Mouse (Mus musculus): ENCODE measurements around the gene Pfn3. TPM values are rescaled to one million over a fixed set of nuclear protein-coding genes. Genes with fewer than 3 reads are reported as not detected.
A peak's percentile ranks its signal among the peaks of the same experiment; 100 is the strongest.

The Pfn3 gene
- polyA plus RNA-seq, 1 experiment from 2014 or later: 1.5 TPM

DNA sequence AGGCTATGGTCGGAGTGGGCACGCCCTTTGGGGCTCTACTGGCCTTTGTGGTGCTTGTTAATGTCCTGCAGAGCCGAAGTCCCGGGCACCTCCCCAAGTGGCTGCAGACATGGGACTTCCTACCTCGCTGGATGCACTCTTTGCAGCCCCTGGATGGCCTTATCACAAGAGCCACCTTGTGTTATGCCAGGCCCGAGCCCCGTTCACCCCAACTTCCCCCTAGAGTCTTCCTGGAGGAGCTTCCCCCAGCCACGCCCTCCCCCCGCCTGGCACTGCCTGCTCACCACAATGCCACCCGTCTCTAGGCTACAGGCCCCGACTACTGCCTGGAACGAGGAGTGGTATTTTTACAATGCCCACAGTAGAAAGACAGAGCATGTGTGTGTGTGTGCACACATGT lies 1.7 kb downstream of the Pfn3 start:
- ATAC-seq (ENCODE audit: low FRiP score): no peak
- Histone ChIP-seq H3K9ac (no peak overlapping the region), H3K36me3 (replicated peaks; ENCODE audit: control insufficient read depth, insufficient read depth) (no peaks in the 10 kb centered on the region), H3K4me1 (replicated peaks; ENCODE audit: control insufficient read depth, insufficient read depth, low read length) (no peaks in the 10 kb centered on the region; the same call in 1 of the 2 replicates), H3K4me2 (replicated peaks) (no peak overlapping the region), H3K4me3 (replicated peaks; ENCODE audit: low read length) (no peak overlapping the region), H3K27me3 (ENCODE audit: control insufficient read depth, insufficient read depth, low read length) (peaks cover 9% of the 10 kb centered on the region; the same call in 1 of the 2 replicates), H3K27ac (no peak overlapping the region), H3K9me3 (ENCODE audit: control insufficient read depth, low read length) (no peaks in the 10 kb centered on the region)
- WGBS: 86% methylated on average over 12 of the region's 12 CpGs
- no peak for DNase-seq (ENCODE audit: low spot score)

DNA sequence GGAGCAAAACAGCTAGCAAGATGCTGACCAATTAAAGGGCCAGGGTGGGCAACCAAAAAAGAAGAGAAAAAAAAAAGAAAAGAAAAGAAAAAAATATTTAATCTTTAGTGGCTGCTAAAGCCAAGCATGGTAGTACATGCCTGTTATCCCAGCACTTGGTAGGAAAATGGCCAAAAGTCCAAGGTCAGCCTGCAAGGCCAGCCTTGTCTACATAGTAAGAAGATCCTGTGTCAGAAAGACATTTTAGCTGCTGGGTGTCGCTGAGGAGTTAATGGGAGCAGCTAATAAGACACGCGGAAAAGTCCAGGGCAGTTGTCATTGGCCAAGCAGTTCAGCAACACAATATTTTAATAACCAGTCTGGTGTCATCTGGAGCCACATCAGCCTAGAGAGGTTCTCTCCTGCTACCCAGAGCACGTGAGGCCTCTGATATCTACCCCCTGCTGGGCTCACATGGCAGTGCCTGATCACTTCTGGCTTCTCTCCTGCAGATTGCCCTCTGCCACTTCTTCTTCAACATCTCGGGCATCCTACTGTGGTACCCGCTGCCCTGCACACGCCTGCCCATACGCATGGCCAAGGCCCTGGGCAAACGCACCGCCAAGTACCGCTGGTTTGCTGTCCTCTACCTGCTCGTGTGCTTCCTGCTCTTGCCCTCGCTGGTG lies 2.3 kb downstream of the Pfn3 start:
- Histone ChIP-seq H3K27ac (no peak overlapping the region), H3K4me3 (replicated peaks; ENCODE audit: low read length) (no peak overlapping the region), H3K9ac (no peak overlapping the region), H3K4me1 (replicated peaks; ENCODE audit: control insufficient read depth, insufficient read depth, low read length) (no peaks in the 10 kb centered on the region; the same call in 1 of the 2 replicates), H3K9me3 (ENCODE audit: control insufficient read depth, low read length) (no peaks in the 10 kb centered on the region), H3K36me3 (replicated peaks; ENCODE audit: control insufficient read depth, insufficient read depth) (no peaks in the 10 kb centered on the region), H3K27me3 (ENCODE audit: control insufficient read depth, insufficient read depth, low read length) (peaks cover 9% of the 10 kb centered on the region; the same call in 1 of the 2 replicates), H3K4me2 (replicated peaks) (no peak overlapping the region)
- 84% methylated on average over 13 of the region's 13 CpGs for WGBS
- DNase-seq (ENCODE audit: low spot score): no peak
- ATAC-seq (ENCODE audit: low FRiP score): no peak

DNA sequence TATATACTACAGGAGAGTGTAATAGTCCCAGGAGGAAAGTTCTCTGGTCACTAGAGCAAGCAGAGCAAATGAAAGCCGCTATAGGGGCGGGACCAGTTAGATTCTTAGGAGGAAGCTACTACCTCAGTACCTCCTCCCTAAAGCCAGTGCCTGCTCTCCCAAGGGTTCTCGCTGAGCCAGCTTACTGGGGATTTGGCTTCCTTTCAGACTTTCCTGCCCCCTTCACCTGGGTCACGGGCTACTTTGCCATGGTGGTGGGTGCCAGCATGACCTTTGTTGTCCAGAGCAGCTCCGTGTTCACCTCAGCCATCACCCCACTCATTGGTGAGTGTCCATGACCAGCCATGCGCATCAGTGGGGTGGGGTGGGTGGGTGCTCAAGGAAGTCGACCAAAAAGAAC lies 3.2 kb downstream of the Pfn3 start:
- ATAC-seq (ENCODE audit: low FRiP score) (no peak), DNase-seq (ENCODE audit: low spot score) (no peak)
- WGBS: 75% methylated on average over 7 of the region's 7 CpGs
- no peak overlapping the region for H3K4me3 ChIP-seq (replicated peaks; ENCODE audit: low read length)
- H3K27me3 ChIP-seq (ENCODE audit: control insufficient read depth, insufficient read depth, low read length): no peaks in the 10 kb centered on the region
- no peak overlapping the region for H3K4me2 ChIP-seq (replicated peaks)
- no peaks in the 10 kb centered on the region; the same call in 1 of the 2 replicates for H3K4me1 ChIP-seq (replicated peaks; ENCODE audit: control insufficient read depth, insufficient read depth, low read length)
- no peaks in the 10 kb centered on the region for H3K9me3 ChIP-seq (ENCODE audit: control insufficient read depth, low read length)
- no peaks in the 10 kb centered on the region for H3K36me3 ChIP-seq (replicated peaks; ENCODE audit: control insufficient read depth, insufficient read depth)
- H3K9ac ChIP-seq: no peak overlapping the region
- no peak overlapping the region for H3K27ac ChIP-seq

DNA sequence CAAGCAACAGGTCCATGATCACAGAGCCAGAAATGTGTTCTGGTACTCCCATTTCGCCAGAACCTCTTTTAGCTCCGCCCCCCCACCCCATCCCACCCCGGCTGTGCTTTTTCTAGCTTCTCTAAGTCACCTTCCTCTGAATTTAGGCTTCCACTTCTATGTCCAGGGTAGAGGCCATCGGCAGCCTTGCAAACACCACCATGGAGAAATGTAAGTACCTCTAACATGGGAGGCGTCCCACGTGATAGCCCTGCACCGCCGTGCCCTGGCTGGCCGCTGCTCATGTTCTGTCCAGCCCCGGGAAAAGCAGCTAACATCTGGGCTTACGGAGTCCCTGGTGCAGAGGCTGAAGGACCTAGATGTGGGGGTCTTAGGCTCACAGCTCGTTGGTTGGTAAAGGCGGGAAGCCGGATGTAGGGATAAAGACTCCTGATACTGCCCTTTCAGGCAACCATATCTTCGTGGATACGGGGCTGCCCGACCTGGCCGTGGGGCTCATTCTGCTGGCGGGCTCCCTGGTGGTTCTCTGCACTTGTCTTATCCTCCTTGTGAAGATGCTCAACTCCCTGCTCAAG lies 6.4 kb downstream of the Pfn3 start:
- Histone ChIP-seq H3K4me2 (replicated peaks) (no peak overlapping the region), H3K4me1 (replicated peaks; ENCODE audit: control insufficient read depth, insufficient read depth, low read length) (peaks cover 10% of the 10 kb centered on the region), H3K27ac (no peak overlapping the region), H3K36me3 (replicated peaks; ENCODE audit: control insufficient read depth, insufficient read depth) (no peaks in the 10 kb centered on the region), H3K9ac (no peak overlapping the region), H3K9me3 (ENCODE audit: control insufficient read depth, low read length) (no peaks in the 10 kb centered on the region), H3K4me3 (replicated peaks; ENCODE audit: low read length) (no peak overlapping the region), H3K27me3 (ENCODE audit: control insufficient read depth, insufficient read depth, low read length) (no peaks in the 10 kb centered on the region; the same call in 1 of the 2 replicates)
- 91% methylated on average over 19 of the region's 19 CpGs for WGBS
- ATAC-seq (ENCODE audit: low FRiP score): no peak
- no peak for DNase-seq (ENCODE audit: low spot score)

DNA sequence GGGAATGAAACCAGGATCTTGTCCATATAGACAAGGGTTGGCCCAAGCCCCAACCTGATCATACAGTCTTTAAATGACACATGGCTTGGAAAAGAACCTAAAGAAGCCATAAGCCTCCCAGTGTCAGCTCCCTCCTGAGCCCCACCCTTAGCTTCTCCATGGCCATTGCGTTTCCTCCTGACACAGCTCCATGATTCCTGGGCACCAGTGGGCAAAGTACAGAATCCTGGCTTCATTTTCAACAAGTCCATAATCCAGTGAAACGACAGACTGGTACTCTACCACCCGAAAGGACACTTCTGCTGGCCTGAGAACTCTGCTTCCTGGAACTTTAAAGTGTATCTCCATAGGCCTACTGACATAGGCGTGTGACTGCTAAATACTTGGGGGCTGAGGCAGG lies 7.7 kb downstream of the Pfn3 start:
- 90% methylated on average over 4 of the region's 4 CpGs for WGBS
- H3K4me1 ChIP-seq (replicated peaks; ENCODE audit: control insufficient read depth, insufficient read depth, low read length): peaks cover 12% of the 10 kb centered on the region
- H3K4me3 ChIP-seq (replicated peaks; ENCODE audit: low read length): no peak overlapping the region
- ATAC-seq (ENCODE audit: low FRiP score) (no peak), DNase-seq (ENCODE audit: low spot score) (no peak)
- no peak overlapping the region for H3K4me2 ChIP-seq (replicated peaks)
- no peak overlapping the region for H3K27ac ChIP-seq
- H3K27me3 ChIP-seq (ENCODE audit: control insufficient read depth, insufficient read depth, low read length): no peaks in the 10 kb centered on the region; the same call in 1 of the 2 replicates
- H3K9me3 ChIP-seq (ENCODE audit: control insufficient read depth, low read length): no peaks in the 10 kb centered on the region
- H3K36me3 ChIP-seq (replicated peaks; ENCODE audit: control insufficient read depth, insufficient read depth): no peaks in the 10 kb centered on the region
- no peak overlapping the region for H3K9ac ChIP-seq

DNA sequence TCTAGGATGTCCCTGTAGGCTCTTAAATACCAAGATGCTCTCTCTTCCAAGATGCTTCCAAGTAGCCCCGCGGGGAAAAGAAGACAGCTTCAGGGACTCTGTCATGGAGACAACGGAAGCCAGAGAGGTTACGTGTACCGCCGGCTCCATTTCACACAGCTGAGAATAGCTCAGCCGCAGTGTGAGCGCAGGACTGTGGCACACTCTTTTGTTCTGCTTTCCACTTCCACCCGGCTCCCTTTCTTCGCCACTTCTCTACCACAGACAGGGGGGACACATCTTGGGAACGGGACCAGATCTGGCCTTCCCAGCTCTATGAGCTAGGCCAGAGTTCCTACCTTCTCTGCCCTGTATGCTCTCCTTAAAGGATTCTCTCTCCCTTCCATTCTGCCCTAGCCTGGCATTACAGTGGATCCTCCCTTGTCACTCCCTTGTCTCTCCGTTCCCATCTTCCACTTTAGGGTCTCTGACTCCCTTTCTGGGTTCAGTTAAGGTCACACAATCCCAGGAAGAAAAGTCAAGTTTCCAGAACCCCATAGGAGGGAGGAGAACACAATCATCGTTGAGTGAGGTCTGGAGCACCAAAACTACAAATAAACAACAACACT lies 9.1 kb downstream of the Pfn3 start:
- WGBS: 60% methylated on average over 13 of the region's 13 CpGs
- H3K4me3 ChIP-seq (replicated peaks; ENCODE audit: low read length): no peak overlapping the region

DNA sequence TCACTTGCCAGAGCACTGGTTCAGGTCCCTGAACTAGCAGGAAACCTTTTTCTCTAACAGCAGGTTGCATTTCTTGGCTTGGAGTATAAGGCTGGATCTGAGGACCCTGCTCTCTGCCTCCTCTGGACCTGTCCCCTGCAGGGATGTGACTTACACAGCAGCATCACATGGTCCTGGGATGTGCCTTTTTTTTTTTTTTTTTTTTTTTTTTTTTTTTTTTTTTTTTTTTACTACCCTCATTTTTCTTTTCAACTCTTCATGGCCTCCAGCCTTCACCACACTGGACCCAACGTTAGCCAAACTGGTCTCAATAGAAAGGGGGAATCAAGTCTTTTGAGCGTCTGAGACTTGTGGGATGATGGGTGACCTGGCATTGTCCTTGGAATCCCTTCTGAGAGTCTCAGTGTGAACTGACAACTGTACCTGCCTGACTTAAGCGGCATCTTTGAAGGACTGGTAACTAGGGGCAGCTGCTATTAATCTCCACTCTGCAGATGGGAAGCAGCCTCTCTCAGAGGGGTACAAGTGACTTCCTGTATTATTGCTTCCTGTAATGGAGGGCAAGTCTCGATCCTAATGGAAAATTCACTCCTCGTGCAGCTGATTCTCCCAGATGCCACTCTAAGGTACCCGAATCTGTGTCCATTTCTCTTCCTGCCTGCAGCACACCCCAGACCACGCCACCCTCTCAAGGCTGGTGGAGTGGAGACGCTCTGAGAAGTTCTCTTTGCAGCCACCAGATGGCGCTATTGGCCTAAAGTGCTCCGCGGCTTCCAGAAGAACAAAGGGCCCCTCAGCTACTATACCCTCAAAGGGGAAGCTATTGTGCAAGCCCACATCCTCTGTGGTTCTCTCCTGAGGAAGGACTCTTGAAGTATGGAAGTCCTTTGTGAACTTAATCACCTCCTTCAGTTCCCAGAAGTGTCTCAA lies 9.9 kb downstream of the Pfn3 start:
- H3K4me2 ChIP-seq (replicated peaks): peak overlapping the region; percentile 22; the same call in 1 of the 2 replicates
- H3K4me3 ChIP-seq (replicated peaks; ENCODE audit: low read length): no peak overlapping the region
- peak overlapping the region; percentile 88 for H3K27ac ChIP-seq
- WGBS: 14% methylated on average over 11 of the region's 11 CpGs
- H3K4me1 ChIP-seq (replicated peaks; ENCODE audit: control insufficient read depth, insufficient read depth, low read length): peaks cover 12% of the 10 kb centered on the region
- H3K36me3 ChIP-seq (replicated peaks; ENCODE audit: control insufficient read depth, insufficient read depth): no peaks in the 10 kb centered on the region
- ATAC-seq (ENCODE audit: low FRiP score) (peak; percentile 91), DNase-seq (ENCODE audit: low spot score) (peak; percentile 95)
- H3K9ac ChIP-seq: peak overlapping the region; percentile 49
- H3K27me3 ChIP-seq (ENCODE audit: control insufficient read depth, insufficient read depth, low read length): no peaks in the 10 kb centered on the region; the same call in 1 of the 2 replicates
- no peaks in the 10 kb centered on the region for H3K9me3 ChIP-seq (ENCODE audit: control insufficient read depth, low read length)

More for the DNA sequence above, 9.1 kb downstream of the Pfn3 start:
- H3K27ac ChIP-seq: peak overlapping the region; percentile 88
- H3K9ac ChIP-seq: peak overlapping the region; percentile 49
- H3K36me3 ChIP-seq (replicated peaks; ENCODE audit: control insufficient read depth, insufficient read depth): no peaks in the 10 kb centered on the region
- ATAC-seq (ENCODE audit: low FRiP score) (peak; percentile 35), DNase-seq (ENCODE audit: low spot score) (no peak)
- H3K27me3 ChIP-seq (ENCODE audit: control insufficient read depth, insufficient read depth, low read length): no peaks in the 10 kb centered on the region; the same call in 1 of the 2 replicates
- no peaks in the 10 kb centered on the region for H3K9me3 ChIP-seq (ENCODE audit: control insufficient read depth, low read length)
- H3K4me1 ChIP-seq (replicated peaks; ENCODE audit: control insufficient read depth, insufficient read depth, low read length): peaks cover 12% of the 10 kb centered on the region
- H3K4me2 ChIP-seq (replicated peaks): 0 out of 2 replicates have a peak overlapping the region, but pooled peaks have one; percentile 6

DNA sequence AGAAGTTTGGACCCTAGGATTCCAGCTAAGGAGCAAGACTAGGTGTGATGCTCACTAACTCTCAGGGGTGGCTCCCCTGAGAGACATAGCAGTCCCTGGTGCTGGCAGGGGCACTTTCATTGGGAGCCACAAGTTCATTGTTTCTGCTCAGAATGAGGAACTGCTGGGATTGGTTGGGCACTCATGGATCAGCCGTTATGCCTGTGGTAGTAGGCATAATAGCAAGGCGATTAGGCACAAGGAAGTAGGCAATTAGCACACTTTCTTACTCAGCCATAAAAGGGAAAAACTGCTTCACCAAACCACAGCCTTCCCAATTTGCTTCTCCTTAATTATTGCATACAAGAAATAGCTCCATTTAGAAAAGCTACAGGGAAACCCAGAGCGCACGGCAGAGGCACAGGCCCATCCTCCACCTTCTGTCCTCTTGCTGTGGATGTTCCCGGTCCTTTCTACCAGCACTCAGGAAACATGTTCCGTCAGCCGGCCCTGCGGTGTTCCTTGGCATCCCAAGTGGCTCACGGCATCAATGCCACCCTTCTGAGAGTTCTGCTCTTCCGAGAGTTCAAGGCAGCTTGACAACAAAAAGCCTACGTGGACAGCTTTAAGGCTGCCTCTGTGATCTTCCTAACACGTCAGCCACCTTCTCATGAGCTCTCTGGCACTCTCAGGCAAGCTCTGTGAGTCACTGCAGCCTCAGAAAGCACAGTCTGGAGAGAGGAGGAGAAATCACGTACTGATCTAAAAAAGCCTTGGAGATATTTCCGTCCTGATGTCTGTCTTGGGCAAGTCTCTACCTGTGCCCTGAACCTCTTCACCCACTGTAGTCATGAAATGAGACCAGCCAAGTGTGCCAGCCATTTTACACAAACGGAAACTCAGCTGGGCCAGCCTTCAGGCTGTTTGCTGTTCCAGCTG lies 10.8 kb downstream of the Pfn3 start:
- no peak overlapping the region for H3K4me2 ChIP-seq (replicated peaks)
- 0 out of 2 replicates have a peak overlapping the region, but pooled peaks have one; percentile 16 for H3K9ac ChIP-seq
- ATAC-seq (ENCODE audit: low FRiP score): no peak
- no peaks in the 10 kb centered on the region; the same call in 1 of the 2 replicates for H3K27me3 ChIP-seq (ENCODE audit: control insufficient read depth, insufficient read depth, low read length)
- H3K27ac ChIP-seq: peak overlapping the region; percentile 64
- H3K9me3 ChIP-seq (ENCODE audit: control insufficient read depth, low read length): no peaks in the 10 kb centered on the region
- peaks cover 12% of the 10 kb centered on the region for H3K4me1 ChIP-seq (replicated peaks; ENCODE audit: control insufficient read depth, insufficient read depth, low read length)
- no peak for DNase-seq (ENCODE audit: low spot score)
- 67% methylated on average over 15 of the region's 15 CpGs for WGBS
- no peaks in the 10 kb centered on the region for H3K36me3 ChIP-seq (replicated peaks; ENCODE audit: control insufficient read depth, insufficient read depth)
- H3K4me3 ChIP-seq (replicated peaks; ENCODE audit: low read length): no peak overlapping the region
